Mouse (Mus musculus): ENCODE measurements around the gene Ttc21a.

- TF ChIP-seq CTCF (IDR thresholded peaks at IDR 0.05; ENCODE audit: insufficient read depth, low read length) = no peak
- TF ChIP-seq POLR2A (IDR thresholded peaks at IDR 0.05; ENCODE audit: borderline replicate concordance, extremely low read depth, low read depth, low read length) = no peak
Measured at GRCm38 (mm10) chr9:119976704-119977556, 39.5 kb downstream of the Ttc21a start.
